Mouse (Mus musculus): Measurements from ENCODE around the gene Olfr1512. TPM values are rescaled to one million over a fixed set of nuclear protein-coding genes. Genes with fewer than 3 reads are reported as not detected.

The Olfr1512 gene
- polyA plus RNA-seq, 1 experiment from 2014 or later, result not detected

DNA sequence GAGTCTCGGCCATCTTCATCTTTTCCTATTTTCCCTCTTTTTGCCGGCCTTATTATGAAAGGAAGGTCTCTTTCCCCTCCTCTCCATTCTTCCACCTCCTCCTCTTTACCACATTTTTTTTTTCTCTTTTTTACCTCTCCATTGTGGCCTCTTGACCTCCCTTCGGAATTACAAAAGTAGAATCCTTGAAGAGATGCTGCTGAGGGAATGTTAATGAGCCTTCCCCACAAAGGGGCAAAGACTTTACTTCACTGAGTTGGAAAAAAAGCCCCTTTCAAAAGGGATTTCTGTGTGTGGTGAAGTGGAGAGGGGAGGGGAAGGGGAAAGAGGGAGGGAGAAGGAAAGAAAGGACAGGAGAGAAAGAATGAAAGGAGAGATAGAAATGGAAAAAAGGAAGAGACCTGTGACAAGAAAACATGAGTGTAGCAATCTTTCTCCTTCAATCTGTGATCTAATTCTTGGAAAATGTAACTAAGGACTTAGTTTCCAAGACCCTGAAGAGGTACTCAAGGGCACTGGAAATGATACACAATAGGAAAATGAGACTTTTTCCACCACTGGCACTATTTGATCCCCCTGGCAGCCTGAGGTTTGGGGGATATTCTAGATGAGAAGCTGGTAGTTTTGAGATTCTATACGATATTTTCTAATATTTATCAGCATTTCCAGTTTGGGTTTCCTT lies 47.8 kb downstream of the Olfr1512 start:
- H3K36me3 ChIP-seq, result no peaks in the 10 kb centered on the region
- ATAC-seq (ENCODE audit: insufficient read depth, low FRiP score, low read depth), result no peak
- no peak overlapping the region for H3K4me2 ChIP-seq
- no peaks in the 10 kb centered on the region for H3K9me3 ChIP-seq
- no peak overlapping the region for H3K4me3 ChIP-seq (replicated peaks)
- H3K27me3 ChIP-seq (replicated peaks), result peaks cover 21% of the 10 kb centered on the region
- 32% methylated on average over 4 of the region's 4 CpGs for WGBS
- H3K27ac ChIP-seq, result no peak overlapping the region
- no peak overlapping the region for H3K9ac ChIP-seq
- peaks cover 3% of the 10 kb centered on the region; the same call in 1 of the 2 replicates for H3K4me1 ChIP-seq

DNA sequence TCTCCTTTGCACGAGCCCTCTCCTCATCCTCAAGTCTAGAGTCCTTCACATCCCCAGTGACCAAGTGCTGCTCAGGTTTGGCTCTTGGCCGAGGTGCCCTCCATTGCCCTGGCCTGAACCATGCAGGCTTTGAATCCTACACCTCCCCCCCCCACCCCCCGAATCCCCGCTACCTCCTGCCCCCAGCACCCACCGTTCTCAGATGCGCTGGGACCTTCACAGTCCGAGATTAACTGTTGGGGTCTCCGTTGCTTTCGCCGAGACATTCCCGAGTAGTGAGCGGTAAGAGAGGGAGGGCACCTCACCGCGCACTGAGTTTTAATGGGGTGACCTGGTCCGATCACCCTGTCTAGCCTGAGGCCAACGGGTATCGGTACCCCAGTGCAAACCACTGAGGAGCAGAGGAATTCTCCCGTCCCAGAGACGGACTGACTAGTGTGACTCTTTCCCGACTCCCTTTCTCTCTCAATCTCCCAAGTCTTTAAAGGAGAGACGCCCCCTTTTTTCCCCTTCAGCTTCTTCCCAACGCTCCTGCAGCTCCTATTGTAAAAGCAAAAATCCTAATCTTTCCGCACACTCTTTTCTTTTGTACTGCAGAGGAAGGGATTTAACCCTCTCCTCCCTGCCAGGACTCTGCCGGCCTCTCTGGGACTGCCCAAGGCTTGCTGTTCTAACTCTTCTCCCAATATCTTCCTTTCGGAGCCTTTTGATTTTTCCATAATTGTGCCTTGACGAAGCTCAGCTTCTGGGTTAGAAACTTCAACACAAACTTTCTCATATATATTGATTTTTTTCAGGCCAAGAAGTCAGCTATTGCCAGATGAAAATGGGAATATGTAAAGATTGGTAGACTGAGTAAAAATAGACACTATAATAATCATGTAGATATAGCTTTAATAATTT lies 50.8 kb downstream of the Olfr1512 start, which contains the start of gene Sall2:
TSS of gene Sall2 (minus strand) at position 853 of the 903 bp plus-strand sequence.
- peak within 1 kb of the TSS; percentile 69 for H3K4me2 ChIP-seq
- ATAC-seq (ENCODE audit: insufficient read depth, low FRiP score, low read depth), result no peak
- H3K9me3 ChIP-seq, result no peaks in the 10 kb centered on the region
- H3K27ac ChIP-seq, result no peak within 1 kb of the TSS
- H3K4me3 ChIP-seq (replicated peaks), result peak within 1 kb of the TSS; percentile 38
- WGBS, result 1% methylated on average over 26 of the region's 26 CpGs
- no peaks in the 10 kb centered on the region for H3K36me3 ChIP-seq
- peaks cover 3% of the 10 kb centered on the region; the same call in 1 of the 2 replicates for H3K4me1 ChIP-seq
- peaks cover 26% of the 10 kb centered on the region for H3K27me3 ChIP-seq (replicated peaks)
- 0 out of 2 replicates have a peak within 1 kb of the TSS, but pooled peaks have one; percentile 2 for H3K9ac ChIP-seq

DNA sequence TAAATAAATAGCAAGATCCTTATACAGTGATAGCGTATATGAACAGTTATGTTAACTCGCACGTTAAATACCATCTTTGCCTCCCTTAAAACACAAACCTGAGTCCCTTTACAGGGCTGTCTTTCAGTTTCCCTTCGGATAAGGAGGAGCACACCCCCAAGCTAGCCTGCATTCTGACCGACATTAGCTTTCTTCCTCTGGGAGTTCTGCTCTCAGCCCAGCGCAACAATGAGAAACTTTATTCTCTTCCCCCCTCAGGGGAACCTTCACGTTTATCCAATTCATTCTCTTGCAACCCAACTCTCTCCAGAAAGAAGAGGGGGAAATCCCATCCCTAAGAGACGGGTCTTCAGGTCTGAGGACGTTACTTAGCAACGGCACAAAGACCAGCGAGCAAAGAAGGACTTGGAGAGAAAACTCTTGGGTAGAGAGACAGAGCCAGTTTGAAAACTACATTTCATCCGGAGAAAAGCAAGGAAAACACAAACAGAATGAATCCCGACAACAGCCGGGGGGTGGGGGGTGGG lies 51.5 kb downstream of the Olfr1512 start:
- Histone ChIP-seq H3K9me3 (no peaks in the 10 kb centered on the region), H3K27me3 (replicated peaks) (peaks cover 26% of the 10 kb centered on the region), H3K9ac (no peak overlapping the region), H3K4me2 (peak overlapping the region; percentile 69), H3K4me1 (peaks cover 3% of the 10 kb centered on the region; the same call in 1 of the 2 replicates), H3K4me3 (replicated peaks) (peak overlapping the region; percentile 38), H3K36me3 (no peaks in the 10 kb centered on the region), H3K27ac (no peak overlapping the region)
- 4% methylated on average over 14 of the region's 14 CpGs for WGBS
- no peak for ATAC-seq (ENCODE audit: insufficient read depth, low FRiP score, low read depth)

DNA sequence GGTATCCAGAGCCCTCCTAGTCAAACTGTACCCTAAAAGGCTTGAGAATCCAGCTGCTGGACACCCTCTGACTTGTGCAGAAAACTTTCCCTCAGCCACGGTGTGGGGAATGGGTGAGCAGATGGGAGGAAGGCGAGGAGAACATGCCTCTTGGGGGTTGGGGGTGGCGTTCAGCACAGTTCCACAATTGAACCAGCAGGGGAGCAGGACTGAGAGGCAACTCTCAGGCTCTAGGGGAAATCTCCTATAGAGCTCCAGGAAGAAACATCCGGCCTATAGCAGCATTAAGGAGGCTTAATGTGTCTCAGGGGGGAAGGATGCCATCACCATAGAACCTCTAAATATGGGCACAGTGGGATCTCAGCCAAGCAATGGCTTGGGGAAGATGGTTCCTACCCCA lies 53.1 kb downstream of the Olfr1512 start:
- Histone ChIP-seq H3K9ac (no peak overlapping the region), H3K27ac (no peak overlapping the region), H3K27me3 (replicated peaks) (peaks cover 26% of the 10 kb centered on the region), H3K4me3 (replicated peaks) (no peak overlapping the region), H3K4me2 (no peak overlapping the region), H3K9me3 (no peaks in the 10 kb centered on the region), H3K4me1 (peaks cover 3% of the 10 kb centered on the region; the same call in 1 of the 2 replicates), H3K36me3 (no peaks in the 10 kb centered on the region)
- no peak for ATAC-seq (ENCODE audit: insufficient read depth, low FRiP score, low read depth)
- 19% methylated on average over 4 of the region's 4 CpGs for WGBS

Other genes with a start within 250 kb of the Olfr1512 start
- 54.6 and 58.7 TPM in 2 replicates for gene Supt16, start 181.8 kb downstream of the Olfr1512 start, polyA plus RNA-seq (2015; fragmentation: Nextera tagmentation; extraction: Ambion mirVana)
- gene Chd8, start 121.4 kb downstream of the Olfr1512 start, polyA plus RNA-seq (2015; fragmentation: Nextera tagmentation; extraction: Ambion mirVana), result 28.7 and 30.6 TPM in 2 replicates
- gene Tox4, start 100.0 kb downstream of the Olfr1512 start, polyA plus RNA-seq (2015; fragmentation: Nextera tagmentation; extraction: Ambion mirVana), result 35.5 and 43.1 TPM in 2 replicates
- gene Rab2b, start 99.6 kb downstream of the Olfr1512 start, polyA plus RNA-seq (2015; fragmentation: Nextera tagmentation; extraction: Ambion mirVana), result 17.3 and 17.4 TPM in 2 replicates
- gene Mettl3, start 74.0 kb downstream of the Olfr1512 start, polyA plus RNA-seq (2015; fragmentation: Nextera tagmentation; extraction: Ambion mirVana), result 44.3 and 45.0 TPM in 2 replicates
- gene Sall2, start 50.4 kb downstream of the Olfr1512 start, polyA plus RNA-seq (2015; fragmentation: Nextera tagmentation; extraction: Ambion mirVana), result 10.1 and 10.8 TPM in 2 replicates
- not detected in 2 replicates for gene Olfr1513, start 22.8 kb downstream of the Olfr1512 start, polyA plus RNA-seq (2015; fragmentation: Nextera tagmentation; extraction: Ambion mirVana)
- not detected in 2 replicates for gene Olfr1511, start 18.2 kb upstream of the Olfr1512 start, polyA plus RNA-seq (2015; fragmentation: Nextera tagmentation; extraction: Ambion mirVana)
- not detected in 2 replicates for gene Olfr1510, start 35.2 kb upstream of the Olfr1512 start, polyA plus RNA-seq (2015; fragmentation: Nextera tagmentation; extraction: Ambion mirVana)
- not detected in 2 replicates for gene Olfr1509, start 63.8 kb upstream of the Olfr1512 start, polyA plus RNA-seq (2015; fragmentation: Nextera tagmentation; extraction: Ambion mirVana)
- not detected in 2 replicates for gene Olfr1508, start 88.3 kb upstream of the Olfr1512 start, polyA plus RNA-seq (2015; fragmentation: Nextera tagmentation; extraction: Ambion mirVana)
- not detected in 2 replicates for gene Olfr1507, start 116.6 kb upstream of the Olfr1512 start, polyA plus RNA-seq (2015; fragmentation: Nextera tagmentation; extraction: Ambion mirVana)

Data from stomach, embryonic 15.5 days (tissue).